Mouse (Mus musculus) CH12.LX (cell line): ENCODE results near the gene Cldn11.

ENCODE experiments used
- JUN ChIP-seq: IDR thresholded peaks from 2 replicates; pipeline ENCODE4 v1.6.1; 2011; ENCODE audit warnings: low read depth, mild to moderate bottlenecking, low read length, improper control_type of control experiment, moderate library complexity; ENCODE audit not compliant: insufficient read depth
- MAX ChIP-seq: IDR thresholded peaks from 2 replicates; pipeline ENCODE4 v1.6.1; 2011; ENCODE audit warnings: low read length, improper control_type of control experiment
- POLR2A ChIP-seq: IDR thresholded peaks from 2 replicates; pipeline ENCODE4 v1.6.1; 2011; ENCODE audit warnings: low read depth, mild to moderate bottlenecking, improper control_type of control experiment, low read length
- ZC3H11A ChIP-seq: IDR thresholded peaks from 2 replicates; pipeline ENCODE4 v1.6.1; 2012; ENCODE audit warnings: low read depth, mild to moderate bottlenecking, inconsistent platforms, low read length, improper control_type of control experiment

- TF ChIP-seq POLR2A (no peak), JUN (no peak), MAX (peak; percentile 83), ZC3H11A (peak; percentile 60; the same call in 1 of the 2 replicates)
These were observed 4.0 kb upstream of the Cldn11 start for GRCm38 (mm10) chr3:31145641-31146290.
